Mouse (Mus musculus) megakaryocyte, embryonic 14.5 days (primary cell): ENCODE data around the gene Manbal.

ENCODE experiments used
- FLI1 ChIP-seq: IDR thresholded peaks from 2 replicates; pipeline ENCODE4 v1.6.1; 2012; ENCODE audit warnings: low read length, inconsistent platforms, mixed read lengths
- GATA1 ChIP-seq: IDR thresholded peaks from 3 replicates; pipeline ENCODE4 v1.6.1; 2012; ENCODE audit warnings: mixed read lengths, low read length, inconsistent platforms, borderline replicate concordance

- TF ChIP-seq GATA1 = no peak
- TF ChIP-seq FLI1 = no peak
These were observed 50.8 kb downstream of the Manbal start, which contains the start of gene Src for GRCm38 (mm10) chr2:157418206-157418605.
